Mouse (Mus musculus) intestine, embryonic 16.5 days (tissue): ENCODE data around the gene H13. TPM values are rescaled to one million over a fixed set of nuclear protein-coding genes. Genes with fewer than 3 reads are reported as not detected.

Experiments
- ATAC-seq: fragments of 200-750 bp; cut with Nextera tagmentation; 2 replicates; pipeline ENCODE4 v1.8.0; 2017; ENCODE audit warnings: moderate TSS enrichment, moderate library complexity
- H3K27ac ChIP-seq: fragments of 300-500 bp; sonication (generic); 2 replicates; pipeline ENCODE4 v1.5.1; 2014; ENCODE audit warnings: mild to moderate bottlenecking, low read length
- H3K27me3 ChIP-seq: fragments of 300-500 bp; sonication (generic); replicated peaks from 2 replicates; pipeline ENCODE4 v1.6.1; 2014; ENCODE audit warnings: low read length, control low read depth, mixed read lengths; ENCODE audit not compliant: control insufficient read depth, insufficient read depth
- H3K36me3 ChIP-seq: fragments of 300-500 bp; sonication (generic); 2 replicates; pipeline ENCODE4 v1.6.1; 2014; ENCODE audit warnings: low read length, control low read depth; ENCODE audit not compliant: control insufficient read depth, insufficient read depth
- H3K4me1 ChIP-seq: fragments of 300-500 bp; sonication (generic); 2 replicates; pipeline ENCODE4 v1.6.1; 2014; ENCODE audit warnings: low read length, control low read depth, mixed read lengths; ENCODE audit not compliant: control insufficient read depth, insufficient read depth
- H3K4me2 ChIP-seq: fragments of 300-500 bp; sonication (generic); 2 replicates; pipeline ENCODE4 v1.6.1; 2014; ENCODE audit warnings: low read depth, low read length, control low read depth
- H3K4me3 ChIP-seq: fragments of 300-500 bp; sonication (generic); 2 replicates; pipeline ENCODE4 v1.5.1; 2014; ENCODE audit warnings: mild to moderate bottlenecking, low read length
- H3K9ac ChIP-seq: fragments of 300-500 bp; sonication (generic); 2 replicates; pipeline ENCODE4 v1.6.1; 2014; ENCODE audit warnings: low read depth, low read length
- H3K9me3 ChIP-seq: fragments of 300-500 bp; sonication (generic); 2 replicates; pipeline ENCODE4 v1.6.1; 2016; ENCODE audit warnings: low read length, control low read depth; ENCODE audit not compliant: control insufficient read depth
- WGBS: fragments of 180-500 bp; shearing (Covaris S2); extraction: QIAGEN DNeasy Blood & Tissue Kit; methylation state at CpG from one replicate; pipeline ENCODE4 v1.1.7; 2014; 5-methylcytosine and 5-hydroxymethylcytosine counted together
- polyA plus RNA-seq: library from polyadenylated mRNA; unstranded; fragments of >200 nt; fragmentation: Nextera tagmentation; extraction: Ambion mirVana; gene quantifications from 2 replicates; pipeline ENCODE4 v1.2.1, GENCODE M21; 2015

H13 gene
- polyA plus RNA-seq, 1 experiment from 2014 or later: 116 TPM

- Histone ChIP-seq H3K9me3 (no peaks in the 10 kb centered on the region), H3K4me3 (peak overlapping the region; percentile 71), H3K27me3 (no peaks in the 10 kb centered on the region), H3K36me3 (no peaks in the 10 kb centered on the region), H3K9ac (peak overlapping the region; percentile 63), H3K4me2 (peak overlapping the region; percentile 87), H3K4me1 (peaks cover 52% of the 10 kb centered on the region), H3K27ac (peak overlapping the region; percentile 86)
- 10% methylated on average over 10 of the region's 10 CpGs for WGBS
- ATAC-seq: no peak
Observed at GRCm38 (mm10) chr2:152734501-152734900, 65.2 kb downstream of the H13 start.

DNA sequence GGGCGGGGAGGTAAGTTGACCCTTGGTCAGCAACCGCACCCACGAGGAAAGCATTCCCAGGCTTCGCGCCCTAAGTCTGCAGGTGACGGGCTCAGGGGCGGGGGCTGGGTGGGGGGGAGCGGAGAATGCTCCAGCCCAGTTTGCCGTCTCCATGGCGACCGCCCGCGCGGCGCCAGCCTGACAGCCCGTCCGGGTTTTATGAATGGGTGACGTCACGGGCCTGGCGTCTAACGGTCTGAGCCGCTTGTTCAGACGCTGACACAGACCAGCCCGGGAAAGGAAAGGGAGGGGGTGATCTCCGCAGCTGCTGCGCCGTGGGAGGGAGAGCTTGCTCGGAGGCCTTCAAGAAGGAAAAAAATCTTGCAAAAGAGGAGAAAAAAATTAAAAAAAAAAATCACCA is 65.7 kb downstream of the H13 start:
- H3K36me3 ChIP-seq: no peaks in the 10 kb centered on the region
- no peaks in the 10 kb centered on the region for H3K9me3 ChIP-seq
- peaks cover 51% of the 10 kb centered on the region for H3K4me1 ChIP-seq
- ATAC-seq: peak; percentile 66
- H3K27me3 ChIP-seq: no peaks in the 10 kb centered on the region
- peak overlapping the region; percentile 86 for H3K27ac ChIP-seq
- H3K9ac ChIP-seq: peak overlapping the region; percentile 63
- peak overlapping the region; percentile 71 for H3K4me3 ChIP-seq
- H3K4me2 ChIP-seq: peak overlapping the region; percentile 87
- under 1% methylated on average over 28 of the region's 28 CpGs for WGBS

DNA sequence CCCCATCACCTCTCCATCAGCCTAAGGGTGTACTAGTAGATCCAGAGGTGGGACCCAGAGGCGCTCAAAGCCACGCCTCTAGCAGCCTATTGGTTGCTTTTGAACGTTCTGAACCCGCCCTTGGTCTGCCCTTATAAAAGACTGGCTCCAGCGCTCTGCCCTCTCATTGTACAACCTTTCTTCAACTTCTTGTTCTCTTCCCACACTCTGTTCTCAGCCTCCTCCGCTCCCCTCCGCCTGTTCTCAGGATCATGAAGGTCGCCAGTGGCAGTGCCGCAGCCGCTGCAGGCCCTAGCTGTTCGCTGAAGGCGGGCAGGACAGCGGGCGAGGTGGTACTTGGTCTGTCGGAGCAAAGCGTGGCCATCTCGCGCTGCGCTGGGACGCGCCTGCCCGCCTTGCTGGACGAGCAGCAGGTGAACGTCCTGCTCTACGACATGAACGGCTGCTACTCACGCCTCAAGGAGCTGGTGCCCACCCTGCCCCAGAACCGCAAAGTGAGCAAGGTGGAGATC is 66.9 kb downstream of the H13 start, which contains the start of gene Id1:
TSS of gene Id1 (plus strand) at position 162 of the 512 bp plus-strand sequence.
- peak within 1 kb of the TSS; percentile 87 for H3K4me2 ChIP-seq
- peak; percentile 55 for ATAC-seq
- H3K9me3 ChIP-seq: no peaks in the 10 kb centered on the region
- peak within 1 kb of the TSS; percentile 88 for H3K9ac ChIP-seq
- WGBS: 0% methylated on average over 28 of the region's 28 CpGs
- H3K27me3 ChIP-seq: no peaks in the 10 kb centered on the region
- H3K27ac ChIP-seq: peak within 1 kb of the TSS; percentile 96
- H3K4me1 ChIP-seq: peaks cover 59% of the 10 kb centered on the region
- H3K36me3 ChIP-seq: no peaks in the 10 kb centered on the region
- peak within 1 kb of the TSS; percentile 71 for H3K4me3 ChIP-seq

DNA sequence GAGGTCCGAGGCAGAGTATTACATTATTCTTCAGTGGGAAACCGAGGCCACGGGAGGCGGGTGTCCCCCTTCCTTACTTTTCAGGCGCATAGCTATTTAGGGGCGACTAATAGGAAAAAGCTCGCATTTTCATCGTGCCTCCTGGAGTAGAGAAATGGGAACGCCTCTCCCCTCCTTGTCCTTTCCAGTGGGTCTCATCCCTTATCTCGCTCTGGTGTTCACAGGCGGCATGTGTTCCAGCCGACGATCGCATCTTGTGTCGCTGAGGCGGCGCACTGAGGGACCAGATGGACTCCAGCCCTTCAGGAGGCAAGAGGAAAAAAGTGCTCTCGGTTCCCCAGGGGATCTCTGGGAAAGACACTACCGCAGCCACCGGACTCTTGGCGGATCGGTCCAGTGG is 67.5 kb downstream of the H13 start:
- H3K4me2 ChIP-seq: peak overlapping the region; percentile 87

GRCm38 (mm10) chr2:152737306-152738221 is 68.3 kb downstream of the H13 start:
- no peaks in the 10 kb centered on the region for H3K27me3 ChIP-seq
- H3K4me1 ChIP-seq: peaks cover 69% of the 10 kb centered on the region
- H3K4me3 ChIP-seq: peak overlapping the region; percentile 71
- peak overlapping the region; percentile 96 for H3K27ac ChIP-seq
- no peak for ATAC-seq
- peak overlapping the region; percentile 88 for H3K9ac ChIP-seq
- no peaks in the 10 kb centered on the region for H3K36me3 ChIP-seq
- H3K4me2 ChIP-seq: peak overlapping the region; percentile 87
- no peaks in the 10 kb centered on the region for H3K9me3 ChIP-seq
- WGBS: 13% methylated on average over 10 of the region's 10 CpGs

More for the DNA sequence above, 67.5 kb downstream of the H13 start:
- H3K27me3 ChIP-seq: no peaks in the 10 kb centered on the region
- H3K4me3 ChIP-seq: peak overlapping the region; percentile 71
- H3K4me1 ChIP-seq: peaks cover 64% of the 10 kb centered on the region
- no peaks in the 10 kb centered on the region for H3K36me3 ChIP-seq
- H3K9ac ChIP-seq: peak overlapping the region; percentile 88
- H3K27ac ChIP-seq: peak overlapping the region; percentile 96
- WGBS: under 1% methylated on average over 22 of the region's 22 CpGs
- no peaks in the 10 kb centered on the region for H3K9me3 ChIP-seq
- no peak for ATAC-seq

GRCm38 (mm10) chr2:152738341-152738740 is 69.1 kb downstream of the H13 start:
- H3K36me3 ChIP-seq: no peaks in the 10 kb centered on the region
- no peaks in the 10 kb centered on the region for H3K9me3 ChIP-seq
- H3K4me2 ChIP-seq: peak overlapping the region; percentile 87
- peak overlapping the region; percentile 88 for H3K9ac ChIP-seq
- peaks cover 69% of the 10 kb centered on the region for H3K4me1 ChIP-seq
- H3K27ac ChIP-seq: peak overlapping the region; percentile 96
- peak overlapping the region; percentile 71 for H3K4me3 ChIP-seq
- no peaks in the 10 kb centered on the region for H3K27me3 ChIP-seq
- no peak for ATAC-seq
- WGBS: 48% methylated on average over 2 of the region's 2 CpGs

DNA sequence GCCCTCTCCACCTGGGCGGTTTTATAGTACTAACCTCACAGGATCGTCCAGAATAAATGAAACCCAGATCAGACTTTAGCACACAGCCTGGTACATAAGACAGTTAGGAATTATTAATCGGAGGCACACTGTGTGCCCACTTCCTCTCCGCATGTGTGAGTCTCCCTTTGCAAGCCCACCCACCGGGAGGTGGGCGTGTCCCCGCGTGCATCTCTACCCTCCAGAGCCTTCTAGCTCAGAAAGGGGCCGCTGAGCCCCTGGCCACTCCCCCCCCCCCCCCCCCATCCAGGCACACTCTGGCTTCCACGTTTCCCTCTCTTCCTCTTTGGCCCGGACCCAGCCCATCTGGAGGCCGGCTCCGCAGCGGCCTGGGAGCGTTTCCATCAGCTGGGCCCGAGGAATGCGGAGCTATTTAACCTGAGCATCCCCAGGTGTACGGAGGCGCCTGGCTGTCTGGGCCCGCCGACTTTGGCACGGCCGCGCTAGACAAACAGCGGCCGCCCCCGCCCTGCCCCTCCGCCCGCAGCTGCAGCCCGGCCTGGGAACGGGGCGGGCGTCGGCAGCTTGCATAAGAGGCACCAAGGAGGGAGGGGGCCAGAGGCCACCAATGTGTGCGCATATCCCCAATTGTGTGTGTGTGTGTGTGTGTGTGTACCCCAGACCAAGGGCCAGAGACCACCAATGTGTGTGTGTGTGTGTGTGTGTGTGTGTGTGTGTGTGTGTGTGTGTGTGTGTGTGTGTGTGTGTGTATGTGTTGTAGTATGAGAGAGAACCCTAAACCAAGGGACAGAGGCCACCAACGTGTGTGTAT is 70.0 kb downstream of the H13 start:
- Histone ChIP-seq H3K36me3 (no peaks in the 10 kb centered on the region), H3K4me2 (peak overlapping the region; percentile 87), H3K27me3 (no peaks in the 10 kb centered on the region), H3K27ac (peak overlapping the region; percentile 96), H3K4me1 (peaks cover 61% of the 10 kb centered on the region), H3K4me3 (peak overlapping the region; percentile 71), H3K9me3 (no peaks in the 10 kb centered on the region), H3K9ac (peak overlapping the region; percentile 64)
- peak; percentile 74 for ATAC-seq
- under 1% methylated on average over 35 of the region's 36 CpGs for WGBS

DNA sequence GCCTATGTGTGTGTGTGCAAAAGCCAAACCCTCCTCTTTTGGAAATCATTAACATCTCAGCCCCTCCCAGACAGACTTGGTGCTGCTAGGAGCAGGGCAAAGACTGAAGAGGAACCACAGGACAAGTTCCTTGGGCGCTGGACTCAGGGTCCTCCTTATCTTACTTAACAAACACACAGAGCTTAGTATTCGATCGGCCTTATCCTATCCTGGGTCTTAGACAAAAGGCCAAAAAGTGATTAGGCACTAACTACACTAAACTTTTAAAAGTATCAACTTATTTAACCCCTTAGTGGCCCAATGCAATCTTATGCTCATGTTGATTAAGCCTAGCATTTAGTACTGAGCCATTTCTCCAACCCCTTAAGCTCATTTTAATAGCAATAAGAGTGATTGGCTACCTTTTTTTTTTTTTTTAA is 70.6 kb downstream of the H13 start:
- H3K36me3 ChIP-seq: no peaks in the 10 kb centered on the region
- H3K4me2 ChIP-seq: peak overlapping the region; percentile 87
- peaks cover 55% of the 10 kb centered on the region for H3K4me1 ChIP-seq
- no peaks in the 10 kb centered on the region for H3K9me3 ChIP-seq
- H3K9ac ChIP-seq: 0 out of 2 replicates have a peak overlapping the region, but pooled peaks have one; percentile 43
- peak; percentile 75 for ATAC-seq
- WGBS: 9% methylated on average over 3 of the region's 3 CpGs
- H3K4me3 ChIP-seq: no peak overlapping the region
- H3K27ac ChIP-seq: peak overlapping the region; percentile 96
- no peaks in the 10 kb centered on the region for H3K27me3 ChIP-seq

- no peak for ATAC-seq
- Histone ChIP-seq H3K4me1 (peaks cover 51% of the 10 kb centered on the region), H3K27ac (peak overlapping the region; percentile 96), H3K4me3 (no peak overlapping the region), H3K4me2 (no peak overlapping the region; the same call in 1 of the 2 replicates), H3K27me3 (no peaks in the 10 kb centered on the region), H3K9me3 (no peaks in the 10 kb centered on the region), H3K36me3 (no peaks in the 10 kb centered on the region), H3K9ac (0 out of 2 replicates have a peak overlapping the region, but pooled peaks have one; percentile 43)
- 58% methylated on average over 5 of the region's 5 CpGs for WGBS
Observed at GRCm38 (mm10) chr2:152740490-152740889, 71.2 kb downstream of the H13 start.
